Mouse (Mus musculus) MEL (cell line): ENCODE results near the gene Mcrip1.

Source experiments
- CTCF ChIP-seq, 3 experiments: IDR thresholded peaks in 2 of 3; conservative IDR thresholded peaks in 1 of 3; 2 replicates each; pipeline ENCODE4 v1.5.1; 2011 to 2012; ENCODE audit warnings: low read length in 3 of 3, low read depth in 2 of 3, mild to moderate bottlenecking in 2 of 3, improper control_type of control experiment in 1 of 3, inconsistent platforms in 1 of 3, mixed read lengths in 1 of 3, moderate library complexity in 1 of 3; ENCODE audit not compliant: control insufficient read depth in 1 of 3, insufficient read depth in 1 of 3, poor library complexity in 1 of 3, severe bottlenecking in 1 of 3
- EP300 ChIP-seq, 2 experiments: IDR thresholded peaks; 2 replicates each; pipeline ENCODE4 v1.6.1; 2011; ENCODE audit warnings: improper control_type of control experiment in 2 of 2, low read length in 2 of 2, low read depth in 1 of 2, mild to moderate bottlenecking in 1 of 2
- KAT2A ChIP-seq: conservative IDR thresholded peaks from 2 replicates; pipeline ENCODE4 v1.6.1; 2012; ENCODE audit warnings: low read depth, low read length, improper control_type of control experiment, inconsistent platforms
- MAX ChIP-seq: IDR thresholded peaks from 2 replicates; pipeline ENCODE4 v1.6.1; 2011; ENCODE audit warnings: low read length, improper control_type of control experiment
- POLR2A ChIP-seq, 2 experiments: IDR thresholded peaks; 2 replicates each; pipeline ENCODE4 v1.6.1; 2011 to 2012; ENCODE audit warnings: low read length in 2 of 2, mild to moderate bottlenecking in 2 of 2, control low read depth in 1 of 2, improper control_type of control experiment in 1 of 2, low read depth in 1 of 2, moderate library complexity in 1 of 2; ENCODE audit not compliant: control insufficient read depth in 1 of 2, insufficient read depth in 1 of 2, poor library complexity in 1 of 2
- POLR2AphosphoS2 ChIP-seq: IDR thresholded peaks from 2 replicates; pipeline ENCODE4 v1.6.1; 2011; ENCODE audit warnings: low read length, improper control_type of control experiment
- SMC3 ChIP-seq: IDR thresholded peaks from 2 replicates; pipeline ENCODE4 v1.6.1; 2011; ENCODE audit warnings: low read depth, low read length, improper control_type of control experiment
- USF1 ChIP-seq: IDR thresholded peaks from 2 replicates; pipeline ENCODE4 v1.6.1; 2014; ENCODE audit warnings: low read depth, mild to moderate bottlenecking, inconsistent platforms, low read length, improper control_type of control experiment, moderate library complexity
- USF2 ChIP-seq, 2 experiments: IDR thresholded peaks; 2 replicates each; pipeline ENCODE4 v1.6.1; 2011 to 2012; ENCODE audit warnings: improper control_type of control experiment in 2 of 2, low read length in 2 of 2, borderline replicate concordance in 1 of 2, inconsistent platforms in 1 of 2, low read depth in 1 of 2, mild to moderate bottlenecking in 1 of 2; ENCODE audit not compliant: insufficient read depth in 1 of 2
- ZMIZ1 ChIP-seq: IDR thresholded peaks from 2 replicates; pipeline ENCODE4 v1.6.1; 2012; ENCODE audit warnings: low read depth, mild to moderate bottlenecking, inconsistent platforms, low read length, improper control_type of control experiment, moderate library complexity
- ZNF384 ChIP-seq: IDR thresholded peaks from 2 replicates; pipeline ENCODE4 v1.6.1; 2012; ENCODE audit warnings: low read depth, mild to moderate bottlenecking, inconsistent platforms, low read length, improper control_type of control experiment

GRCm38 (mm10) chr11:120493911-120494310 lies 55.6 kb downstream of the Mcrip1 start:
- TF ChIP-seq CTCF (IDR thresholded peaks at IDR 0.05 in 2 of 3, conservative IDR thresholded peaks at IDR 0.05 in 1 of 3; ENCODE audit: control insufficient read depth in 1 of 3, insufficient read depth in 1 of 3, low read depth in 2 of 3, low read length in 3 of 3, poor library complexity in 1 of 3, severe bottlenecking in 1 of 3), result no peak
- no peak for TF ChIP-seq POLR2A (IDR thresholded peaks at IDR 0.05; ENCODE audit: control insufficient read depth in 1 of 2, insufficient read depth in 1 of 2, low read depth in 1 of 2, low read length in 2 of 2, poor library complexity in 1 of 2)
- no peak for TF ChIP-seq USF1
- TF ChIP-seq POLR2AphosphoS2, result no peak
- no peak for TF ChIP-seq SMC3
- TF ChIP-seq MAX, result no peak
- no peak for TF ChIP-seq EP300 (IDR thresholded peaks at IDR 0.05; ENCODE audit: low read depth in 1 of 2, low read length in 2 of 2)
- no peak for TF ChIP-seq ZMIZ1
- no peak for TF ChIP-seq ZNF384
- TF ChIP-seq KAT2A, result no peak
- TF ChIP-seq USF2 (IDR thresholded peaks at IDR 0.05; ENCODE audit: borderline replicate concordance in 1 of 2, insufficient read depth in 1 of 2, low read depth in 1 of 2, low read length in 2 of 2), result no peak
